Mouse (Mus musculus): ENCODE data around the gene Braf.

DNA sequence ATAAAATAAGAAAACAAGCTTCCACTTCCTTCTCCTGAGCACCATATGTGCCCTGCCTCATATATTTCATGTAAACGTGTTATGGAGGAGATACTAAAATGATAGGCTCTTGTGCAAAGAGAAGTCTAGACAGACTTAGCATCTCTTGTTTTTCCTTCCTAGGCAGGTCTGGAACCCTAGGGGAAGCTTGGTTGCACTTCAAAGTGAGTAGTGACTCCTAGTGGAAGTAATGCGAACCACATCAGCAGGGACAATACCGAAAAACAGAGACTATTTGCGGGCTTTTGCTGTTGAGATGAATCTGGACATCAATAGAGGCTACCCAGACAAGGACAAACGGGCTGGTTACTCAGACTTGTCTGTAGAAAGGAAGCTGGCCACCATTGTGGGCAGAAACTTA is 157.7 kb downstream of the Braf start:
- TF ChIP-seq CTCF (IDR thresholded peaks at IDR 0.05; ENCODE audit: insufficient read depth, low read length) (0 out of 2 replicates have a peak, but pooled peaks have one; percentile 6), POLR2A (IDR thresholded peaks at IDR 0.05; ENCODE audit: borderline replicate concordance, extremely low read depth, low read depth, low read length) (no peak)
